Mouse (Mus musculus) urinary bladder, postnatal 25 days (tissue): ENCODE data around the gene Slc8a2.
A peak's percentile ranks its signal among the peaks of the same experiment; 100 is the strongest.

Source experiments
- DNase-seq: peaks from one replicate; pipeline ENCODE4 v3.0.0; 2022; ENCODE audit warnings: low spot score

Gene Slc8a2

GRCm38 (mm10) chr7:16125829-16126228 is 3.8 kb upstream of the Slc8a2 start:
- no peak for DNase-seq

GRCm38 (mm10) chr7:16128344-16128743 is 1.3 kb upstream of the Slc8a2 start:
- no peak for DNase-seq

GRCm38 (mm10) chr7:16128899-16129298 is 727 bp upstream of the Slc8a2 start:
- no peak for DNase-seq

- no peak for DNase-seq
Observed at GRCm38 (mm10) chr7:16129846-16130691, 443 bp downstream of the Slc8a2 start.

- no peak for DNase-seq
Observed at GRCm38 (mm10) chr7:16130956-16131634, 1.5 kb downstream of the Slc8a2 start.

- DNase-seq = no peak
Observed at GRCm38 (mm10) chr7:16132161-16132581, 2.5 kb downstream of the Slc8a2 start.

GRCm38 (mm10) chr7:16132926-16133325 is 3.3 kb downstream of the Slc8a2 start:
- no peak for DNase-seq

GRCm38 (mm10) chr7:16133691-16134090 is 4.1 kb downstream of the Slc8a2 start:
- no peak for DNase-seq

- no peak for DNase-seq
Observed at GRCm38 (mm10) chr7:16134951-16135392, 5.3 kb downstream of the Slc8a2 start.

GRCm38 (mm10) chr7:16146489-16147410 is 17.1 kb downstream of the Slc8a2 start:
- DNase-seq = no peak

- peak; percentile 70 for DNase-seq
Observed at GRCm38 (mm10) chr7:16147643-16148042, 18.0 kb downstream of the Slc8a2 start.

- DNase-seq = no peak
Observed at GRCm38 (mm10) chr7:16149241-16149640, 19.6 kb downstream of the Slc8a2 start.

GRCm38 (mm10) chr7:16150191-16151145 is 20.8 kb downstream of the Slc8a2 start:
- DNase-seq = no peak

- DNase-seq = peak; percentile 48
Observed at GRCm38 (mm10) chr7:16153522-16153921, 23.9 kb downstream of the Slc8a2 start.

- DNase-seq = no peak
Observed at GRCm38 (mm10) chr7:16155132-16155872, 25.7 kb downstream of the Slc8a2 start.

GRCm38 (mm10) chr7:16156105-16156714 is 26.6 kb downstream of the Slc8a2 start:
- DNase-seq = no peak

GRCm38 (mm10) chr7:16158735-16159134 is 29.1 kb downstream of the Slc8a2 start:
- no peak for DNase-seq

- DNase-seq = no peak
Observed at GRCm38 (mm10) chr7:16160702-16161101, 31.1 kb downstream of the Slc8a2 start.

GRCm38 (mm10) chr7:16161302-16161701 is 31.7 kb downstream of the Slc8a2 start:
- DNase-seq = no peak

- DNase-seq = no peak
Observed at GRCm38 (mm10) chr7:16162036-16162435, 32.4 kb downstream of the Slc8a2 start.
